Mouse (Mus musculus) embryonic facial prominence, embryonic 15.5 days (tissue): ENCODE measurements around the gene Lrfn1. TPM values are rescaled to one million over a fixed set of nuclear protein-coding genes. Genes with fewer than 3 reads are reported as not detected.

Source experiments
- ATAC-seq: fragments of 200-750 bp; cut with Nextera tagmentation; 2 replicates; pipeline ENCODE4 v1.8.0; 2017; ENCODE audit warnings: low read depth, moderate TSS enrichment; ENCODE audit not compliant: insufficient number of reproducible peaks, low FRiP score, low TSS enrichment
- H3K27ac ChIP-seq: fragments of 300-500 bp; sonication (generic); replicated peaks from 2 replicates; pipeline ENCODE4 v1.5.1; 2015; ENCODE audit warnings: mild to moderate bottlenecking, inconsistent platforms
- H3K27me3 ChIP-seq: fragments of 300-500 bp; sonication (generic); 2 replicates; pipeline ENCODE4 v1.6.1; 2015; ENCODE audit warnings: inconsistent platforms
- H3K36me3 ChIP-seq: fragments of 300-500 bp; sonication (generic); 2 replicates; pipeline ENCODE4 v1.6.1; 2015; ENCODE audit warnings: mild to moderate bottlenecking, inconsistent platforms
- H3K4me1 ChIP-seq: fragments of 300-500 bp; sonication (generic); 2 replicates; pipeline ENCODE4 v1.6.1; 2015; ENCODE audit warnings: inconsistent platforms
- H3K4me2 ChIP-seq: fragments of 300-500 bp; sonication (generic); replicated peaks from 2 replicates; pipeline ENCODE4 v1.6.1; 2015; ENCODE audit warnings: mild to moderate bottlenecking, inconsistent platforms
- H3K4me3 ChIP-seq: fragments of 300-500 bp; sonication (generic); replicated peaks from 2 replicates; pipeline ENCODE4 v1.5.1; 2015; ENCODE audit warnings: mild to moderate bottlenecking, inconsistent platforms
- H3K9ac ChIP-seq: fragments of 300-500 bp; sonication (generic); 2 replicates; pipeline ENCODE4 v1.6.1; 2015; ENCODE audit warnings: inconsistent platforms
- H3K9me3 ChIP-seq: fragments of 300-500 bp; sonication (generic); replicated peaks from 2 replicates; pipeline ENCODE4 v1.6.1; 2016; ENCODE audit warnings: inconsistent platforms
- WGBS: fragments of 180-500 bp; shearing (Covaris S2); methylation state at CpG from one replicate; pipeline ENCODE4 v1.1.7; 2015; 5-methylcytosine and 5-hydroxymethylcytosine counted together
- polyA plus RNA-seq: library from polyadenylated mRNA; unstranded; fragments of >200 nt; fragmentation: Nextera tagmentation; extraction: Ambion mirVana; gene quantifications from 2 replicates; pipeline ENCODE4 v1.2.1, GENCODE M21; 2015

The Lrfn1 gene
- polyA plus RNA-seq, 1 experiment from 2014 or later, result 4.8 TPM

- peaks cover 37% of the 10 kb centered on the region for H3K4me1 ChIP-seq
- H3K27me3 ChIP-seq, result no peaks in the 10 kb centered on the region
- H3K9me3 ChIP-seq, result no peaks in the 10 kb centered on the region
- ATAC-seq, result peak; percentile 100
- H3K9ac ChIP-seq, result peak overlapping the region; percentile 86
- H3K4me3 ChIP-seq, result peak overlapping the region; percentile 58
- under 1% methylated on average over 56 of the region's 64 CpGs for WGBS
- H3K4me2 ChIP-seq, result peak overlapping the region; percentile 74
- peak overlapping the region; percentile 77 for H3K27ac ChIP-seq
- H3K36me3 ChIP-seq, result 0 out of 2 replicates have a peak, but pooled peaks cover 13% of the 10 kb centered on the region
Measured at GRCm38 (mm10) chr7:28436271-28436904, 15.4 kb upstream of the Lrfn1 start.

- H3K4me1 ChIP-seq, result peaks cover 37% of the 10 kb centered on the region
- no peaks in the 10 kb centered on the region for H3K27me3 ChIP-seq
- 3% methylated on average over 16 of the region's 16 CpGs for WGBS
- peak within 1 kb of the TSS; percentile 74 for H3K4me2 ChIP-seq
- 0 out of 2 replicates have a peak, but pooled peaks cover 11% of the 10 kb centered on the region for H3K36me3 ChIP-seq
- H3K27ac ChIP-seq, result peak within 1 kb of the TSS; percentile 77
- peak within 1 kb of the TSS; percentile 58 for H3K4me3 ChIP-seq
- H3K9ac ChIP-seq, result peak within 1 kb of the TSS; percentile 53
- ATAC-seq, result peak; percentile 7; the same call in 1 of the 2 replicates
- H3K9me3 ChIP-seq, result no peaks in the 10 kb centered on the region
Measured at GRCm38 (mm10) chr7:28436932-28437570, 14.7 kb upstream of the Lrfn1 start, which contains the start of gene Gmfg. Gene Gmfg (plus strand): TSS chr7:28437447.

GRCm38 (mm10) chr7:28437964-28438363 is 13.8 kb upstream of the Lrfn1 start:
- H3K4me3 ChIP-seq, result no peak overlapping the region
- H3K27ac ChIP-seq, result no peak overlapping the region
- no peak overlapping the region for H3K9ac ChIP-seq
- H3K4me2 ChIP-seq, result no peak overlapping the region
- H3K9me3 ChIP-seq, result no peaks in the 10 kb centered on the region
- no peak for ATAC-seq
- H3K27me3 ChIP-seq, result no peaks in the 10 kb centered on the region
- peaks cover 32% of the 10 kb centered on the region for H3K4me1 ChIP-seq
- 0 out of 2 replicates have a peak, but pooled peaks cover 2% of the 10 kb centered on the region for H3K36me3 ChIP-seq

GRCm38 (mm10) chr7:28438771-28439170 is 13.0 kb upstream of the Lrfn1 start:
- H3K27me3 ChIP-seq, result no peaks in the 10 kb centered on the region
- H3K4me1 ChIP-seq, result peaks cover 24% of the 10 kb centered on the region
- ATAC-seq, result no peak
- WGBS, result 71% methylated on average over 2 of the region's 2 CpGs
- no peak overlapping the region for H3K27ac ChIP-seq
- H3K4me3 ChIP-seq, result no peak overlapping the region
- H3K36me3 ChIP-seq, result no peaks in the 10 kb centered on the region
- H3K4me2 ChIP-seq, result no peak overlapping the region
- no peak overlapping the region for H3K9ac ChIP-seq
- H3K9me3 ChIP-seq, result no peaks in the 10 kb centered on the region

- Histone ChIP-seq H3K36me3 (no peaks in the 10 kb centered on the region), H3K9me3 (no peaks in the 10 kb centered on the region), H3K27me3 (peaks cover 2% of the 10 kb centered on the region; the same call in 1 of the 2 replicates), H3K4me3 (no peak overlapping the region), H3K9ac (no peak overlapping the region), H3K27ac (no peak overlapping the region), H3K4me1 (0 out of 2 replicates have a peak, but pooled peaks cover 6% of the 10 kb centered on the region), H3K4me2 (no peak overlapping the region)
- ATAC-seq, result no peak
- 38% methylated on average over 2 of the region's 2 CpGs for WGBS
Measured at GRCm38 (mm10) chr7:28440739-28441138, 11.0 kb upstream of the Lrfn1 start.

GRCm38 (mm10) chr7:28441776-28442485 is 9.8 kb upstream of the Lrfn1 start:
- H3K27ac ChIP-seq, result no peak overlapping the region
- 83% methylated on average over 13 of the region's 14 CpGs for WGBS

GRCm38 (mm10) chr7:28442688-28443087 is 9.1 kb upstream of the Lrfn1 start:
- Histone ChIP-seq H3K27me3 (peaks cover 6% of the 10 kb centered on the region; the same call in 1 of the 2 replicates), H3K9me3 (no peaks in the 10 kb centered on the region), H3K4me3 (no peak overlapping the region), H3K36me3 (no peaks in the 10 kb centered on the region), H3K9ac (no peak overlapping the region), H3K4me2 (no peak overlapping the region), H3K4me1 (no peaks in the 10 kb centered on the region), H3K27ac (no peak overlapping the region)
- no peak for ATAC-seq
- WGBS, result 41% methylated on average over 4 of the region's 4 CpGs

More at GRCm38 (mm10) chr7:28441776-28442485, 9.8 kb upstream of the Lrfn1 start:
- no peaks in the 10 kb centered on the region for H3K9me3 ChIP-seq
- H3K36me3 ChIP-seq, result no peaks in the 10 kb centered on the region
- ATAC-seq, result no peak
- H3K4me3 ChIP-seq, result no peak overlapping the region
- no peak overlapping the region for H3K9ac ChIP-seq
- 0 out of 2 replicates have a peak, but pooled peaks cover 6% of the 10 kb centered on the region for H3K4me1 ChIP-seq
- no peak overlapping the region for H3K4me2 ChIP-seq
- H3K27me3 ChIP-seq, result peaks cover 6% of the 10 kb centered on the region; the same call in 1 of the 2 replicates

- 77% methylated on average over 13 of the region's 13 CpGs for WGBS
- Histone ChIP-seq H3K36me3 (no peaks in the 10 kb centered on the region), H3K9me3 (no peaks in the 10 kb centered on the region), H3K4me1 (no peaks in the 10 kb centered on the region), H3K27ac (no peak overlapping the region), H3K4me3 (no peak overlapping the region), H3K9ac (no peak overlapping the region), H3K4me2 (no peak overlapping the region), H3K27me3 (peaks cover 6% of the 10 kb centered on the region; the same call in 1 of the 2 replicates)
- no peak for ATAC-seq
Measured at GRCm38 (mm10) chr7:28444344-28444974, 7.3 kb upstream of the Lrfn1 start.

- ATAC-seq, result no peak
- no peaks in the 10 kb centered on the region for H3K36me3 ChIP-seq
- H3K4me2 ChIP-seq, result no peak overlapping the region
- H3K4me1 ChIP-seq, result peaks cover 2% of the 10 kb centered on the region; the same call in 1 of the 2 replicates
- no peak overlapping the region for H3K27ac ChIP-seq
- no peaks in the 10 kb centered on the region for H3K9me3 ChIP-seq
- no peak overlapping the region for H3K4me3 ChIP-seq
- WGBS, result 7% methylated on average over 12 of the region's 12 CpGs
- H3K9ac ChIP-seq, result no peak overlapping the region
- H3K27me3 ChIP-seq, result peaks cover 6% of the 10 kb centered on the region; the same call in 1 of the 2 replicates
Measured at GRCm38 (mm10) chr7:28446446-28446845, 5.3 kb upstream of the Lrfn1 start.

- Histone ChIP-seq H3K27ac (no peak overlapping the region), H3K9ac (no peak overlapping the region), H3K9me3 (no peaks in the 10 kb centered on the region), H3K27me3 (peaks cover 6% of the 10 kb centered on the region; the same call in 1 of the 2 replicates), H3K4me3 (no peak overlapping the region), H3K4me1 (peaks cover 3% of the 10 kb centered on the region; the same call in 1 of the 2 replicates), H3K36me3 (no peaks in the 10 kb centered on the region), H3K4me2 (no peak overlapping the region)
- no peak for ATAC-seq
- WGBS, result 20% methylated on average over 12 of the region's 12 CpGs
Measured at GRCm38 (mm10) chr7:28447101-28447830, 4.5 kb upstream of the Lrfn1 start.
